Mouse (Mus musculus): ENCODE data around the gene Ssty2. TPM values are rescaled to one million over a fixed set of nuclear protein-coding genes. Genes with fewer than 3 reads are reported as not detected.
"Not testable (repeated sequence)": the region's sequence is repeated elsewhere in the genome, so short reads cannot be mapped to it uniquely, and the experiment has no call there.

The Ssty2 gene
- total RNA-seq (2022) = not detected

DNA sequence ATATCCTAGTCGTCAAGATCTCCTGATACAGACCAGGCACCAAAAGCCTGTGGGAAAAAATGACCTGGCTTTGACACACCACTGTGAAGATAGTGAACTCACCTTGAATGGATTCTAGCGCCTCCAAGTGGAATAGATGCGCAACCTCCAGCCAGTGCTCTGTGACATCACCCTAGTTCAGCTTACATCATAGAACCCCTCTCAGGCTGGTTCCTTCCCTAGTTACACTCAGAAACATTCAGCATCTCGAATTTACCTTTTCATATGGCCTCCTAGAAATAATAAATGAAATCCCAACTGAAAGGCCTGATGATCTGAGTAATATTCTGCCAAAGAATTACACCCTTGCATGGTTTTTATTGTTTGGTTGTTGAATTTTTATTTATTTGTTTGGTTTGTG is at the start of gene Ssty2:
Gene Ssty2 (minus strand): TSS at position 101 of the 400 bp plus-strand sequence.
- not testable (repeated sequence) for DNase-seq (ENCODE audit: low spot score in 2 of 2)
